Mouse (Mus musculus) natural killer cell, adult 2 months (primary cell): ENCODE data around the gene Alox8.
A peak's percentile ranks its signal among the peaks of the same experiment; 100 is the strongest.

Experiments
- DNase-seq, 2 experiments: peaks; one replicate each; pipeline ENCODE4 v3.0.0; 2022; ENCODE audit warnings: low spot score in 2 of 2

Gene Alox8

GRCm38 (mm10) chr11:69179512-69179911 is 18.1 kb downstream of the Alox8 start:
- no peak for DNase-seq

- no peak for DNase-seq
Measured at GRCm38 (mm10) chr11:69178525-69178924, 19.1 kb downstream of the Alox8 start.

- no peak for DNase-seq
Measured at GRCm38 (mm10) chr11:69174722-69175121, 22.9 kb downstream of the Alox8 start.

- DNase-seq: no peak
Measured at GRCm38 (mm10) chr11:69172606-69173005, 25.0 kb downstream of the Alox8 start.

- peak in 1 of 2 experiments; percentile 30 for DNase-seq
Measured at GRCm38 (mm10) chr11:69171626-69172025, 26.0 kb downstream of the Alox8 start.

- no peak for DNase-seq
Measured at GRCm38 (mm10) chr11:69169313-69169712, 28.3 kb downstream of the Alox8 start.

GRCm38 (mm10) chr11:69156800-69157199 is 40.8 kb downstream of the Alox8 start, which contains the start of gene Alox12b:
Gene Alox12b (plus strand): TSS chr11:69156989.
- no peak for DNase-seq

- no peak for DNase-seq
Measured at GRCm38 (mm10) chr11:69155351-69155750, 42.3 kb downstream of the Alox8 start.

GRCm38 (mm10) chr11:69153831-69154230 is 43.8 kb downstream of the Alox8 start:
- no peak for DNase-seq

- DNase-seq: no peak
Measured at GRCm38 (mm10) chr11:69151004-69151403, 46.6 kb downstream of the Alox8 start.

GRCm38 (mm10) chr11:69150444-69150843 is 47.2 kb downstream of the Alox8 start:
- DNase-seq: peak in 1 of 2 experiments; percentile 70

- no peak for DNase-seq
Measured at GRCm38 (mm10) chr11:69149728-69150127, 47.9 kb downstream of the Alox8 start.

GRCm38 (mm10) chr11:69148451-69148960 is 49.1 kb downstream of the Alox8 start:
- DNase-seq: no peak

GRCm38 (mm10) chr11:69147546-69147945 is 50.1 kb downstream of the Alox8 start:
- DNase-seq: no peak

- DNase-seq: no peak
Measured at GRCm38 (mm10) chr11:69135361-69135760, 62.3 kb downstream of the Alox8 start.

- DNase-seq: no peak
Measured at GRCm38 (mm10) chr11:69134622-69134968, 63.0 kb downstream of the Alox8 start.
